Mouse (Mus musculus): ENCODE data around the gene Cyp2s1. TPM values are rescaled to one million over a fixed set of nuclear protein-coding genes. Genes with fewer than 3 reads are reported as not detected.
A peak's percentile ranks its signal among the peaks of the same experiment; 100 is the strongest.

Gene Cyp2s1
- polyA plus RNA-seq, 1 experiment, result 2.8 TPM

DNA sequence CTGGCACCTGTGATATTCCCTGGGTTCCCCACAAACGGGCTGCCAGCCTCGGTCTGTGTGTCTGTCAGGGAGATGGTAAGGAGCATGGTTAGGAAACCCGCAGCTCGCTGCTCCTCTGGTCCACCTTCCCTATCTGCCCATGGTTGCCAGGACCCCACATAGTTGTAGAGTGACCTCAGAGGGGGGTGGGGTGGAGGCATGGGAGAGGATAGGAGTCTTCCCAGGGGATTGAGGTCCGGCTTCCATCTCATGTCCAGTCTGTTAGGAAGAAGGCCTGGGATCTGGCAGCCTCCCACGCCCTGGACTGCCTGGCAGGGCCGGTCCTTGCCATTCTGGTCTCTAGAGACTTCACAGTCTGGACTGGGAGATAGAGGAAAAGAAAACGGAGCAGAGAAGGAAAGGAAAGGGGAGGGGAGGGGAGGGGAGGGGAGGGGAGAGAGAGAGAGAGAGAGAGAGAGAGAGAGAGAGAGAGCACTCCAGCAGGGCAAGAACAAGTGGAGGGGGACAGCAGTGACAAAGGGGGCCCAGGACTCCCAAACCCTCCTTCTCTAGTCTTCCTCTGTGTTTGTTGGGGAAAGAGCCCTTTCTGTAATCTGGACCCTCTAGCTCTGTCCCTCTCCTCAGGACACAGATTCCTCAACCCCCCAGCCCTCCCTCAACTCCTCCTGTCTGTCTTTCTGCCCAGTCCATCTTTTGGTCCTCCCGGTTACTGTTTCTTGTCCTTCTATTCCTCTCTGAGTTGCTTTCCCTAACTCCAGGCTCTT, 29.1 kb downstream of the Cyp2s1 start:
- H3K27ac ChIP-seq (ENCODE audit: insufficient read depth, low read length), result no peak overlapping the region
- TF ChIP-seq EP300 (IDR thresholded peaks at IDR 0.05; ENCODE audit: insufficient read depth, low read depth, low read length) (no peak), POLR2A (IDR thresholded peaks at IDR 0.05; ENCODE audit: insufficient read depth, low read length) (no peak), CTCF (IDR thresholded peaks at IDR 0.05; ENCODE audit: low read depth, low read length) (no peak)
- H3K36me3 ChIP-seq (ENCODE audit: control insufficient read depth, insufficient read depth, low read length, poor library complexity, severe bottlenecking), result no peaks in the 10 kb centered on the region
- peak overlapping the region; percentile 11 for H3K9ac ChIP-seq (ENCODE audit: low read depth, poor library complexity, severe bottlenecking)
- H3K27me3 ChIP-seq (ENCODE audit: control insufficient read depth, insufficient read depth, low read length, poor library complexity, severe bottlenecking), result no peaks in the 10 kb centered on the region
- no peaks in the 10 kb centered on the region for H3K9me3 ChIP-seq (replicated peaks; ENCODE audit: control insufficient read depth, insufficient read depth, low read length, poor library complexity, severe bottlenecking)
- no peak overlapping the region for H3K4me3 ChIP-seq (ENCODE audit: low read depth, low read length)
- H3K4me1 ChIP-seq (ENCODE audit: control insufficient read depth, insufficient read depth, low read length), result no peaks in the 10 kb centered on the region

DNA sequence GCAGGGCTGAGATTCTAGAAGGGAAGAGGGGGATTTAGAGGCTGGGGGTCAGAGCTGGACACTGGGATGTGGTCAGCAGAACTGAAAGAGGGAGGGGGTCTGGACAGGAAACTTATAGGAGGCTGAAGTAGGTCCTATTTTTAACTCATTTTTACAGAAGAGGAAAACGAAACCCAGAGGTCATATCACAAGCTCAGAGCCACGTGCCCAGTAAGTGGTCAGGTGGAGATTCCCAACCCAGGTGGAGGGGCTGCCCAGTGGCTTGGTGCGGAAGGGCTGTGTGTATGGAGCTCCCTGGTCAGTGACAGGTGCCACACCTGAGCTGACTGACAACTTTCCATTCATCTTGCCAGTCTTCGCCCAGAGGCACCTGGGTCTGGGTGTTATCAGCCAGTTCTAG, 29.7 kb downstream of the Cyp2s1 start:
- Histone ChIP-seq H3K27ac (ENCODE audit: insufficient read depth, low read length) (no peak overlapping the region), H3K9me3 (replicated peaks; ENCODE audit: control insufficient read depth, insufficient read depth, low read length, poor library complexity, severe bottlenecking) (no peaks in the 10 kb centered on the region), H3K36me3 (ENCODE audit: control insufficient read depth, insufficient read depth, low read length, poor library complexity, severe bottlenecking) (no peaks in the 10 kb centered on the region), H3K4me3 (ENCODE audit: low read depth, low read length) (no peak overlapping the region), H3K4me1 (ENCODE audit: control insufficient read depth, insufficient read depth, low read length) (peaks cover 2% of the 10 kb centered on the region), H3K9ac (ENCODE audit: low read depth, poor library complexity, severe bottlenecking) (no peak overlapping the region), H3K27me3 (ENCODE audit: control insufficient read depth, insufficient read depth, low read length, poor library complexity, severe bottlenecking) (no peaks in the 10 kb centered on the region)
- TF ChIP-seq EP300 (IDR thresholded peaks at IDR 0.05; ENCODE audit: insufficient read depth, low read depth, low read length) (no peak), POLR2A (IDR thresholded peaks at IDR 0.05; ENCODE audit: insufficient read depth, low read length) (no peak), CTCF (IDR thresholded peaks at IDR 0.05; ENCODE audit: low read depth, low read length) (no peak)

DNA sequence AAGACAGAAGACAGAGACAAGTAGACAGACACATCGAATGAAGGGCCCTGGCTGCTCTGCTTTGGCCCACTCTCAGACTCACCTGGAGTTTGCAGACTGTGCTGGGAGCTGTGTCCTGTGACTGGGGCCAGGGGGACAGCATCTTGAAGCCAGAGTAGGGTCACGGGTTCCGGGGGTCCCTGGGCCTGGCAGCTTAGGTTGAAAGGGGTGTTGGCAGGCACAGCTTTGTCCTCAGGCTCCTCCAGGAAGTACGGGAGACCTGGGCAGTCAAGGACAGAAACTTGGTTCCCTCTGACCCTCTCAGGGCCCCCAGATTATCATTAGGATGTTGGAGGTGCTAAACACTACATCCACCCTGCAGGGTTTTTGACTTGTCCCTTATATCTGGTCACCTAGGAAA, 31.0 kb downstream of the Cyp2s1 start:
- Histone ChIP-seq H3K4me3 (ENCODE audit: low read depth, low read length) (no peak overlapping the region), H3K27me3 (ENCODE audit: control insufficient read depth, insufficient read depth, low read length, poor library complexity, severe bottlenecking) (no peaks in the 10 kb centered on the region)

DNA sequence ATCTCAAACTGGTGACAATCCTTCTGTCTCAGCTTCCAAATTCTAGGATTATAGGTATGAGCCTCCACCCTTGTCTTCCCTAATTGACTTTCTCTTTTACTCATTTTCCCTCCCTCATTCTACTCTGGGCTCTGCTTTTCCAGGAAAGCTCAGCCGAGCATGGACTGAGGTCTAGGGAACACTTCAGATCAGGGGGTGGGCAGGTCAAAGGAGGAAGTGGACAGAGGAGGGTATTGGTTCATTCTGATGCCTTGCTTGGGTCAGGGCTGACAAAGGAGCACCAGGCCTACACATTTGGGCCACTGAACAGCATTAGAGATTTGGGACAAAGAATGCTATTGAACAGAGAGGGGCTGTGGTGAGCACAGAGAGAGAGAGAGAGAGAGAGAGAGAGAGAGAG, 31.9 kb downstream of the Cyp2s1 start:
- Histone ChIP-seq H3K9me3 (replicated peaks; ENCODE audit: control insufficient read depth, insufficient read depth, low read length, poor library complexity, severe bottlenecking) (no peaks in the 10 kb centered on the region), H3K36me3 (ENCODE audit: control insufficient read depth, insufficient read depth, low read length, poor library complexity, severe bottlenecking) (no peaks in the 10 kb centered on the region)
- no peak for TF ChIP-seq POLR2A (IDR thresholded peaks at IDR 0.05; ENCODE audit: insufficient read depth, low read length)
- no peak for TF ChIP-seq EP300 (IDR thresholded peaks at IDR 0.05; ENCODE audit: insufficient read depth, low read depth, low read length)
- no peak for TF ChIP-seq CTCF (IDR thresholded peaks at IDR 0.05; ENCODE audit: low read depth, low read length)

More for the DNA sequence above, 31.0 kb downstream of the Cyp2s1 start:
- Histone ChIP-seq H3K9ac (ENCODE audit: low read depth, poor library complexity, severe bottlenecking) (no peak overlapping the region), H3K9me3 (replicated peaks; ENCODE audit: control insufficient read depth, insufficient read depth, low read length, poor library complexity, severe bottlenecking) (no peaks in the 10 kb centered on the region), H3K27ac (ENCODE audit: insufficient read depth, low read length) (no peak overlapping the region), H3K36me3 (ENCODE audit: control insufficient read depth, insufficient read depth, low read length, poor library complexity, severe bottlenecking) (no peaks in the 10 kb centered on the region), H3K4me1 (ENCODE audit: control insufficient read depth, insufficient read depth, low read length) (peaks cover 2% of the 10 kb centered on the region)
- TF ChIP-seq EP300 (IDR thresholded peaks at IDR 0.05; ENCODE audit: insufficient read depth, low read depth, low read length) (no peak), POLR2A (IDR thresholded peaks at IDR 0.05; ENCODE audit: insufficient read depth, low read length) (no peak), CTCF (IDR thresholded peaks at IDR 0.05; ENCODE audit: low read depth, low read length) (no peak)

DNA sequence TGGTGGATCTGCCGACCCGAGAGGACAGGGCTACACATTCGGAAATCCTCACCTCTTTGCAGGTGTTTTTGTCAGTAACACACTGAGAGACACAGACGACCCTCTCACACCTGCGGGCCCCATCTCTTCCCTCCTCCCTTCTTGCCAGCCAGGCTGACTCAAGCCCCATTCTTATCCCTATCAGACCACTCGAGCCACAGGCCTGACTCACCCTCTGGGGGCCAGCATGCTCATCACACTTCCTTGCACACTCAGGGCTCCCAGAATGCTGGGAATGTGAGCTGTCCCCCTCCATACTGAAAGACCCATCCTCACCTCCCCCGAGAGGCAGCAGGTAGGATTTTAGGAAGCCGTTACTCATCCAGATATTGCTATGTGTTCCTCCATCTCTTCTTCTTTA, 33.0 kb downstream of the Cyp2s1 start:
- no peaks in the 10 kb centered on the region for H3K27me3 ChIP-seq (ENCODE audit: control insufficient read depth, insufficient read depth, low read length, poor library complexity, severe bottlenecking)

More for the DNA sequence above, 31.9 kb downstream of the Cyp2s1 start:
- Histone ChIP-seq H3K4me1 (ENCODE audit: control insufficient read depth, insufficient read depth, low read length) (peaks cover 2% of the 10 kb centered on the region), H3K4me3 (ENCODE audit: low read depth, low read length) (no peak overlapping the region), H3K9ac (ENCODE audit: low read depth, poor library complexity, severe bottlenecking) (no peak overlapping the region), H3K27me3 (ENCODE audit: control insufficient read depth, insufficient read depth, low read length, poor library complexity, severe bottlenecking) (no peaks in the 10 kb centered on the region), H3K27ac (ENCODE audit: insufficient read depth, low read length) (no peak overlapping the region)

DNA sequence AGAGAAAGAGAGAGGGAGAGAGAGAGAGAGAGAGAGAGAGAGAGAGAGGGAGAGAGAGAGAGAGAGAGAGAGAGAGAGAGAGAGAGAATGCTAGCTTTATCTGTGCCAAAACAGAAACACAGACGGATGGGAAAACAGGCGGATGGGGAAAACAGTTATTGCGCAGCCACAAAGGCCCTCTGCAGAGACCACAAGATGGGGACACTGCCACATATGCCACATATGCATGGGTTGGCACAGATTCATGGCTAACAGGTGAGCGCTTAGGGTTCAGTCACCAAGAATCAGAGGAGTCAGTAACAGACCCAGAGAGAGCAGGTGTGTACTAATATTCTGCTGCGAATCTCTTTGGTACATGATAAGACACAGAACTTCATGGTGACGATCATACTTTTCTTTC, 34.0 kb downstream of the Cyp2s1 start:
- Histone ChIP-seq H3K4me3 (ENCODE audit: low read depth, low read length) (no peak overlapping the region), H3K9ac (ENCODE audit: low read depth, poor library complexity, severe bottlenecking) (no peak overlapping the region), H3K27ac (ENCODE audit: insufficient read depth, low read length) (no peak overlapping the region), H3K9me3 (replicated peaks; ENCODE audit: control insufficient read depth, insufficient read depth, low read length, poor library complexity, severe bottlenecking) (no peaks in the 10 kb centered on the region), H3K36me3 (ENCODE audit: control insufficient read depth, insufficient read depth, low read length, poor library complexity, severe bottlenecking) (no peaks in the 10 kb centered on the region), H3K27me3 (ENCODE audit: control insufficient read depth, insufficient read depth, low read length, poor library complexity, severe bottlenecking) (no peaks in the 10 kb centered on the region), H3K4me1 (ENCODE audit: control insufficient read depth, insufficient read depth, low read length) (peaks cover 2% of the 10 kb centered on the region)
- TF ChIP-seq EP300 (IDR thresholded peaks at IDR 0.05; ENCODE audit: insufficient read depth, low read depth, low read length) (no peak), CTCF (IDR thresholded peaks at IDR 0.05; ENCODE audit: low read depth, low read length) (no peak), POLR2A (IDR thresholded peaks at IDR 0.05; ENCODE audit: insufficient read depth, low read length) (no peak)

More for the DNA sequence above, 33.0 kb downstream of the Cyp2s1 start:
- Histone ChIP-seq H3K9me3 (replicated peaks; ENCODE audit: control insufficient read depth, insufficient read depth, low read length, poor library complexity, severe bottlenecking) (no peaks in the 10 kb centered on the region), H3K27ac (ENCODE audit: insufficient read depth, low read length) (no peak overlapping the region), H3K4me3 (ENCODE audit: low read depth, low read length) (no peak overlapping the region), H3K9ac (ENCODE audit: low read depth, poor library complexity, severe bottlenecking) (no peak overlapping the region), H3K4me1 (ENCODE audit: control insufficient read depth, insufficient read depth, low read length) (peaks cover 2% of the 10 kb centered on the region), H3K36me3 (ENCODE audit: control insufficient read depth, insufficient read depth, low read length, poor library complexity, severe bottlenecking) (no peaks in the 10 kb centered on the region)
- TF ChIP-seq EP300 (IDR thresholded peaks at IDR 0.05; ENCODE audit: insufficient read depth, low read depth, low read length), result no peak
- no peak for TF ChIP-seq POLR2A (IDR thresholded peaks at IDR 0.05; ENCODE audit: insufficient read depth, low read length)
- TF ChIP-seq CTCF (IDR thresholded peaks at IDR 0.05; ENCODE audit: low read depth, low read length), result no peak
